Mouse (Mus musculus) small intestine, adult 2 months (tissue): ENCODE results near the gene Akap4.

Experiments used
- CTCF ChIP-seq: fragments of 200-500 bp; IDR thresholded peaks from 2 replicates; pipeline ENCODE4 v1.5.1; 2012; ENCODE audit warnings: low read depth, mild to moderate bottlenecking, control low read depth, inconsistent platforms, low read length, moderate library complexity, mixed read lengths; ENCODE audit not compliant: insufficient replicate concordance, insufficient read length; ENCODE audit errors: extremely low read depth
- POLR2A ChIP-seq: fragments of 200-500 bp; IDR thresholded peaks from 2 replicates; pipeline ENCODE4 v1.6.1; 2012; ENCODE audit warnings: low read depth, mild to moderate bottlenecking, control low read depth, inconsistent platforms, low read length, moderate library complexity

DNA sequence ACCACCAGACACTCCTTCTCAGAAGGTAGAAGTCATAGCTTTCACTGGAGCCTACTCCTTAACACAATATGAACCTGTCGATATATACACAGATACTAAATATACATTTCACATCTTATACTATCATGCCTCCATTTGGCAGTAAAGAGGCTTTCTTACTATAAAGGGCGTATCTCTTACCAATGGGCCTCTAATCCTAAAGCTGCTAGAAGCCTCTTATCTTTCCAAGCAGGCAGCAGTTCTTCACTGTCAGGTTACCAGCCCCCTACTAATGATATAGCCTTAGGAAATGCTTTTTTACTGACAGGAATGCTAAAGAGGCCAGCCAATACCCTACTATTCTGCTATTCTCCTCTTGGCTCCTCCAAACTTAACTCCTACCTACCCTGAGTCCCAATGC lies 9.7 kb upstream of the Akap4 start:
- no peak for TF ChIP-seq CTCF
- TF ChIP-seq POLR2A, result no peak
